Mouse (Mus musculus) limb, embryonic 13.5 days (tissue): ENCODE results near the gene Taf4. TPM values are rescaled to one million over a fixed set of nuclear protein-coding genes. Genes with fewer than 3 reads are reported as not detected.
A peak's percentile ranks its signal among the peaks of the same experiment; 100 is the strongest.

ENCODE experiments used
- ATAC-seq: fragments of 200-750 bp; cut with Nextera tagmentation; 2 replicates; pipeline ENCODE4 v1.8.0; 2017; ENCODE audit warnings: low read depth, moderate number of reproducible peaks, moderate TSS enrichment; ENCODE audit not compliant: low FRiP score
- H3K27ac ChIP-seq: fragments of 300-500 bp; sonication (generic); 2 replicates; pipeline ENCODE4 v1.5.1; 2015; ENCODE audit warnings: inconsistent platforms, mild to moderate bottlenecking, moderate library complexity
- H3K27me3 ChIP-seq: fragments of 300-500 bp; sonication (generic); 2 replicates; pipeline ENCODE4 v1.6.1; 2015; ENCODE audit warnings: mild to moderate bottlenecking, inconsistent platforms
- H3K36me3 ChIP-seq: fragments of 300-500 bp; sonication (generic); 2 replicates; pipeline ENCODE4 v1.6.1; 2015; ENCODE audit warnings: inconsistent platforms, mild to moderate bottlenecking, moderate library complexity
- H3K4me1 ChIP-seq: fragments of 300-500 bp; sonication (generic); 2 replicates; pipeline ENCODE4 v1.6.1; 2015; ENCODE audit warnings: inconsistent platforms
- H3K4me2 ChIP-seq: fragments of 300-500 bp; sonication (generic); replicated peaks from 2 replicates; pipeline ENCODE4 v1.6.1; 2015; ENCODE audit warnings: inconsistent platforms, mild to moderate bottlenecking, moderate library complexity
- H3K4me3 ChIP-seq: fragments of 300-500 bp; sonication (generic); 2 replicates; pipeline ENCODE4 v1.5.1; 2015; ENCODE audit warnings: moderate library complexity, mild to moderate bottlenecking, inconsistent platforms
- H3K9ac ChIP-seq: fragments of 300-500 bp; sonication (generic); 2 replicates; pipeline ENCODE4 v1.6.1; 2015; ENCODE audit warnings: mild to moderate bottlenecking, inconsistent platforms
- H3K9me3 ChIP-seq: fragments of 300-500 bp; sonication (generic); 2 replicates; pipeline ENCODE4 v1.6.1; 2016; ENCODE audit warnings: inconsistent platforms
- WGBS: fragments of 180-500 bp; shearing (Covaris S2); methylation state at CpG from one replicate; pipeline ENCODE4 v1.1.7; 2015; 5-methylcytosine and 5-hydroxymethylcytosine counted together
- polyA plus RNA-seq: library from polyadenylated mRNA; unstranded; fragments of >200 nt; fragmentation: Nextera tagmentation; extraction: Ambion mirVana; gene quantifications from 2 replicates; pipeline ENCODE4 v1.2.1, GENCODE M21; 2015

The Taf4 gene
- polyA plus RNA-seq, 1 experiment from 2014 or later = 2.7 TPM

DNA sequence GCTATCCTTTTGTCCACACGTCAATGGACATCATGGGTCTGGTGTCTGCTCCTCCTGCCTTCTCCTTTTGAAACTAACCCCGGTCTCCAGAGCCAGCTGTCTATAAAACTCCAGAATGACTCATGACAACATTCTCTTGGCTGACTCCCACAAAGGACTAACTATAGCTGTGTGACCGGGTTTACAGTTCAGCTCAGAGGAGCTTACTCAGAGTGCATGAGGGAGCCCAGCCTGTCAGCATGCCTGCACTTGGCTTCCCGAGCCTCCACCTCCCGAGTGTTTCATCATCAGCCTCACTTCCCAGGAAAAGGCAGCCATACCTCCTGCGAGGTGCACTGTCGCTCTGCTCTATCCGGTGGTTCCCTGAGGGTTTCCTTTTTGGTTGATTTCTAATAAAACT, 3.4 kb upstream of the Taf4 start:
- no peak overlapping the region for H3K27ac ChIP-seq
- ATAC-seq = no peak
- H3K9ac ChIP-seq = no peak overlapping the region
- peaks cover 3% of the 10 kb centered on the region; the same call in 1 of the 2 replicates for H3K27me3 ChIP-seq
- H3K4me3 ChIP-seq = no peak overlapping the region
- H3K36me3 ChIP-seq = no peaks in the 10 kb centered on the region
- peaks cover 32% of the 10 kb centered on the region for H3K4me1 ChIP-seq
- 49% methylated on average over 8 of the region's 8 CpGs for WGBS
- no peaks in the 10 kb centered on the region for H3K9me3 ChIP-seq
- H3K4me2 ChIP-seq = no peak overlapping the region

GRCm38 (mm10) chr2:179978250-179978649, 1.8 kb upstream of the Taf4 start:
- Histone ChIP-seq H3K9ac (no peak overlapping the region), H3K27me3 (no peaks in the 10 kb centered on the region), H3K4me3 (peak overlapping the region; percentile 79; the same call in 1 of the 2 replicates), H3K36me3 (no peaks in the 10 kb centered on the region), H3K4me1 (peaks cover 46% of the 10 kb centered on the region), H3K27ac (no peak overlapping the region), H3K4me2 (peak overlapping the region; percentile 65), H3K9me3 (no peaks in the 10 kb centered on the region)
- WGBS = 73% methylated on average over 3 of the region's 3 CpGs
- ATAC-seq = no peak

- whole genome bisulfite sequencing = 6% methylated on average over 10 of the region's 10 CpGs
- peak overlapping the region; percentile 65 for H3K4me2 ChIP-seq
- H3K4me3 ChIP-seq = peak overlapping the region; percentile 79
- peak overlapping the region; percentile 97; the same call in 1 of the 2 replicates for H3K27ac ChIP-seq
- ATAC-seq = no peak
- H3K27me3 ChIP-seq = no peaks in the 10 kb centered on the region
- H3K36me3 ChIP-seq = no peaks in the 10 kb centered on the region
- H3K4me1 ChIP-seq = peaks cover 50% of the 10 kb centered on the region
- H3K9me3 ChIP-seq = no peaks in the 10 kb centered on the region
- H3K9ac ChIP-seq = peak overlapping the region; percentile 89
These were observed 1.0 kb upstream of the Taf4 start for GRCm38 (mm10) chr2:179977344-179978025.

- 0% methylated on average over 24 of the region's 54 CpGs for WGBS
- H3K27me3 ChIP-seq = no peaks in the 10 kb centered on the region
- peak overlapping the region; percentile 100 for H3K4me2 ChIP-seq
- H3K27ac ChIP-seq = peak overlapping the region; percentile 81; the same call in 1 of the 2 replicates
- H3K9me3 ChIP-seq = no peaks in the 10 kb centered on the region
- peaks cover 59% of the 10 kb centered on the region for H3K4me1 ChIP-seq
- H3K36me3 ChIP-seq = no peaks in the 10 kb centered on the region
- ATAC-seq = no peak; the same call in 1 of the 2 replicates
- H3K4me3 ChIP-seq = peak overlapping the region; percentile 79
- peak overlapping the region; percentile 81 for H3K9ac ChIP-seq
These were observed 185 bp downstream of the Taf4 start for GRCm38 (mm10) chr2:179976295-179976627.

- Histone ChIP-seq H3K4me2 (peak overlapping the region; percentile 100), H3K27me3 (no peaks in the 10 kb centered on the region), H3K4me1 (peaks cover 59% of the 10 kb centered on the region), H3K36me3 (no peaks in the 10 kb centered on the region), H3K27ac (no peak overlapping the region), H3K4me3 (peak overlapping the region; percentile 79), H3K9me3 (no peaks in the 10 kb centered on the region), H3K9ac (peak overlapping the region; percentile 81)
- WGBS = 0% methylated on average over 15 of the region's 82 CpGs
- ATAC-seq = no peak
These were observed 595 bp downstream of the Taf4 start for GRCm38 (mm10) chr2:179975851-179976250.

DNA sequence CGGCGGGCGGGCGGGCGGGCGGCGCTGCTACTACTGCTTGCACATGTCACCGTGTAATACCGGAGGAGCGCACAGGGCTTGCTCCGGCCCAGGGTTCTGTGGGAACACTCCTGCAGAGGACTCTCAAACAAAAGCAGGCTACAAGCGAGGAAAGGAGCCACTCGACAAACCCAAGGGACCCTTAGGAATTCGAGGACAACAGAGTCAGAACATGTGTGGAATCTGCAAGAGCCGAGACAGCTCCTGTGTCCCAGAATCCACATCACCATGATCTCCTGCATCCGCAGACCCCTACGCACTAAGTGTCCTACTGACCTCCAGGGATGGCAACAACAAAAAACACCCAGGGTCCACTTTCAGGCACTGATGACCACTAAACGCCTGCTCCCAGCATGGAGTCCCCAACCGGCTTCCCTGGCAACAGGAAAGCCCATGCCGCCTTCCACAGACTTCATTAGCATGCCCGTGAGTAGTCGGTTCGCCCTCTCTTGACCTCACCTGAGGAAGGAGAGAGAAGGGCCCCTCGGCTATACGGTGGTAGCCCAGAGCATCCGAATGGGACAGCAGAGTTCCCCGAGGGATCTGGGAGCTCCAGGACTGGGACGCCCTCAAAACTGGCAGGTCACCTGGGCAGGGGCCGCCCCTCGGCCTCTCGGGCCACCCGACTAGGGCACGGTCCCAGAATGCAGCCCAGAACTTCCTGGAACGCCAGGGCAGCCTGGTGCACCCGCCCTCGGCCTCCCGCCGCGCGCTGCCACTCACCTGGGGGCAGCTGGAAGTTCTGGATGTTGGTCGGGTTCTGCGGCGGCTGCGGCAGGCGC, 1.6 kb downstream of the Taf4 start:
- Histone ChIP-seq H3K4me3 (peak overlapping the region; percentile 79), H3K27ac (no peak overlapping the region), H3K4me1 (peaks cover 56% of the 10 kb centered on the region), H3K36me3 (no peaks in the 10 kb centered on the region), H3K9me3 (no peaks in the 10 kb centered on the region), H3K9ac (peak overlapping the region; percentile 71), H3K27me3 (no peaks in the 10 kb centered on the region), H3K4me2 (peak overlapping the region; percentile 100)
- 2% methylated on average over 45 of the region's 45 CpGs for WGBS
- ATAC-seq = no peak

DNA sequence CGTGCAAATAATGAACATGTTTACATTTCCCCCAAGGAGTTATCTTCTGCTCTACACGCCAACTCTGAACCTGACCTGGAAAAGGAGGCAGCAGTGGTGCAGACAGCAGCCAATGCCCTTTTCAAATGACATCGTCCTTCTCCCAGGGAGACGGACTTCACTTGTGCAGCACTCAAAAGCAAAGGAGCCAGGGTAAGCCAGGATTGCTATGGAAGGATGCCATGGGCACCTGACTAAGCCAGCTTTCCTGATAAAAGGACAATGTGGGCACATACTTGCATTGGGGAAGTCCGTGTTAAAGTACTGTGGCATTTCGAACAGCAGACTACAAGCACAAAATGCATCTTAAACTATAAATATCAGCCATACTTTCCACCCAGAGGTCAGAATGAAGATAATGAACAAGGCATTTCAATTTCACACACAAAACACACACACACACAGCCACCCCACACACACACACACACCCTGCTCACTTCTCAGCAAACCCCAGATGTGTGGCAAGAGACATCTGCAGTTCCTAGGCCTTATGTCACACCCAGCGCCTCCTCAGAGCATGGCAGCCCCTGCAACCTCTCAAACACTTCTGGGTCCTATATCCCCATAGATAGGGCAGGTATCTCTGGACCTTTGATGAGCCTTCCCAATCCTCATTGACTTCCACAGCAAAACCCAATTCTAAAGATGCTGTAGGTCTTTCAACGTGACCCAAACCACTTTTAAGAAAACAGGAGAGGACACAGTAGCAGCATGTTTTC, 2.4 kb downstream of the Taf4 start:
- H3K9ac ChIP-seq = peak overlapping the region; percentile 71; the same call in 1 of the 2 replicates
- no peak for ATAC-seq
- 36% methylated on average over 8 of the region's 8 CpGs for WGBS
- no peaks in the 10 kb centered on the region for H3K36me3 ChIP-seq
- H3K4me2 ChIP-seq = peak overlapping the region; percentile 100
- no peaks in the 10 kb centered on the region for H3K27me3 ChIP-seq
- peak overlapping the region; percentile 79 for H3K4me3 ChIP-seq
- H3K9me3 ChIP-seq = no peaks in the 10 kb centered on the region
- H3K27ac ChIP-seq = no peak overlapping the region
- H3K4me1 ChIP-seq = peaks cover 53% of the 10 kb centered on the region

GRCm38 (mm10) chr2:179972406-179972805, 4.0 kb downstream of the Taf4 start:
- H3K4me3 ChIP-seq = no peak overlapping the region
- H3K36me3 ChIP-seq = no peaks in the 10 kb centered on the region
- H3K4me2 ChIP-seq = no peak overlapping the region
- no peak overlapping the region for H3K9ac ChIP-seq
- H3K27ac ChIP-seq = no peak overlapping the region
- 60% methylated on average over 2 of the region's 2 CpGs for WGBS
- no peaks in the 10 kb centered on the region for H3K27me3 ChIP-seq
- no peaks in the 10 kb centered on the region for H3K9me3 ChIP-seq
- peaks cover 46% of the 10 kb centered on the region for H3K4me1 ChIP-seq
- ATAC-seq = no peak

DNA sequence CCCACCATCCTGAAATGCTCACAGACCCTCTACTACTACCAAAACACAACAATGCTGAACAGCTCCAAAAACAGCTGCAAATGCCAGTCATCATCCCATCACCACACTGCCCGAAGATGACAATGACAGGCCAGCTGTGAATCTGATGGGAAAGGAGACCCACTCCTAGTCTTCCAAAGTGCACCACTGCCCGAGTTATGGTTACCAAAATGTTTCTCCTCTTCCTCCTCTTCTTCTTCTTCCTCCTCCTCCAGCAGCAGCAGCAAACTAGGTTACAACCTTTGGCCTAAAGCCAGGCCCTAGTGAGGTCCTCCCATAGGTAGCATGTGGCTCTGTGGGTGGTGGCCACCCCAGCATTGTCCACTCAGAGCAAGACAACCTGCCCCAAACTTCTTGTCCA, 4.6 kb downstream of the Taf4 start:
- H3K4me3 ChIP-seq = no peak overlapping the region
- H3K27me3 ChIP-seq = no peaks in the 10 kb centered on the region
- WGBS = 86% methylated on average over 2 of the region's 2 CpGs
- no peak overlapping the region for H3K27ac ChIP-seq
- no peak for ATAC-seq
- no peak overlapping the region for H3K4me2 ChIP-seq
- H3K36me3 ChIP-seq = no peaks in the 10 kb centered on the region
- no peaks in the 10 kb centered on the region for H3K9me3 ChIP-seq
- H3K4me1 ChIP-seq = peaks cover 50% of the 10 kb centered on the region
- H3K9ac ChIP-seq = no peak overlapping the region

DNA sequence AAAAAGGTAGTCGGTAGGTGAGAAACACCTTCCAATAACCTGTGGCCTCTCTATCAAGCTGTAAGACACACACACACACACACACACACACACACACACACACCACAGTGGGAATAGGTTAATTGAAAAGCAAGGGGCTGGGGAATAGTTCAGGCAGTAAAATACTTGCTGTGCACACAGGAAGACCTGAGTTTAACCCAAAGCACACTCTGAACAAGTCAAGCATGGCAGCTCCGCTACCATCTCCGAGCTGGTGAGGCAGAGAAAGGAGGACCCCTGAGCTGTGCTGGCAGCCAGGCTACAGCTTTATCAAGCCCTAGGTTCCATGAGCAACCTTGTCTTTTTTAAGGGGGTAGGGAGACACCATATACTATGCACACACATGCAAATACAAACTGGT, 7.3 kb downstream of the Taf4 start:
- no peak overlapping the region for H3K4me2 ChIP-seq
- no peaks in the 10 kb centered on the region for H3K27me3 ChIP-seq
- H3K27ac ChIP-seq = no peak overlapping the region
- H3K4me3 ChIP-seq = no peak overlapping the region
- ATAC-seq = no peak
- WGBS = 92% methylated on average over 3 of the region's 3 CpGs
- H3K36me3 ChIP-seq = no peaks in the 10 kb centered on the region
- H3K9me3 ChIP-seq = no peaks in the 10 kb centered on the region
- H3K4me1 ChIP-seq = peaks cover 59% of the 10 kb centered on the region
- no peak overlapping the region for H3K9ac ChIP-seq

- Histone ChIP-seq H3K4me3 (no peak overlapping the region), H3K4me2 (no peak overlapping the region), H3K9ac (no peak overlapping the region), H3K27ac (no peak overlapping the region), H3K36me3 (no peaks in the 10 kb centered on the region), H3K9me3 (no peaks in the 10 kb centered on the region), H3K4me1 (peaks cover 46% of the 10 kb centered on the region), H3K27me3 (no peaks in the 10 kb centered on the region)
- 75% methylated on average over 5 of the region's 5 CpGs for WGBS
- ATAC-seq = no peak
These were observed 8.8 kb downstream of the Taf4 start for GRCm38 (mm10) chr2:179967633-179968032.

- WGBS = 85% methylated on average over 4 of the region's 4 CpGs
These were observed 15.0 kb downstream of the Taf4 start for GRCm38 (mm10) chr2:179961420-179961819.

More at GRCm38 (mm10) chr2:179961420-179961819, 15.0 kb downstream of the Taf4 start:
- no peak overlapping the region for H3K9ac ChIP-seq
- H3K36me3 ChIP-seq = no peaks in the 10 kb centered on the region
- ATAC-seq = no peak
- H3K27me3 ChIP-seq = no peaks in the 10 kb centered on the region
- peaks cover 40% of the 10 kb centered on the region for H3K4me1 ChIP-seq
- no peaks in the 10 kb centered on the region for H3K9me3 ChIP-seq
- H3K27ac ChIP-seq = no peak overlapping the region
- no peak overlapping the region for H3K4me2 ChIP-seq
- H3K4me3 ChIP-seq = no peak overlapping the region
